In genomic region chr6:84589742-84590686, GRCm38 (mm10) we compare ENCODE assay signal across 9 mouse cellular contexts. TPM values are rescaled to one million over a fixed set of nuclear protein-coding genes. Genes with fewer than 3 reads are reported as not detected.
DNase-seq lines count a peak whose midpoint lies in the region; ATAC-seq and TF ChIP-seq lines count a peak whose summit lies in the region.
"Had no signal": no experiment of that assay in that cellular context is flagged by ENCODE, and none has a peak within 500 bp of the region (broad histone marks: within the 10 kb centered on the region; RNA-seq: fewer than 3 reads in every experiment).

No protein-coding gene starts in this region.

- no peaks in the 10 kb centered on the region for H3K36me3 ChIP-seq in heart, embryonic 12.5 days
- H3K36me3 ChIP-seq in kidney, embryonic 16.5 days (ENCODE audit: insufficient read depth, low read length): no peaks in the 10 kb centered on the region
- H3K36me3 ChIP-seq in liver, adult 2 months (ENCODE audit: control insufficient read depth, insufficient read depth, low read length): no peaks in the 10 kb centered on the region
- H3K36me3 ChIP-seq in stomach, embryonic 16.5 days (ENCODE audit: control insufficient read depth, insufficient read depth, low read length): no peaks in the 10 kb centered on the region

- H3K4me1 ChIP-seq in heart, embryonic 12.5 days (replicated peaks): peaks cover 64% of the 10 kb centered on the region
- peaks cover 45% of the 10 kb centered on the region for H3K4me1 ChIP-seq in kidney, embryonic 16.5 days (ENCODE audit: insufficient read depth, low read length)
- no peaks in the 10 kb centered on the region for H3K4me1 ChIP-seq in liver, adult 2 months (ENCODE audit: control insufficient read depth, insufficient read depth, low read length)
- H3K4me1 ChIP-seq in stomach, embryonic 16.5 days (ENCODE audit: control insufficient read depth, insufficient read depth, low read length): peaks cover 43% of the 10 kb centered on the region

- peaks cover 64% of the 10 kb centered on the region for H3K27me3 ChIP-seq in heart, embryonic 12.5 days (replicated peaks)
- H3K27me3 ChIP-seq in kidney, embryonic 16.5 days (ENCODE audit: insufficient read depth, low read length): peaks cover 76% of the 10 kb centered on the region
- peaks cover 13% of the 10 kb centered on the region for H3K27me3 ChIP-seq in liver, adult 2 months (ENCODE audit: control insufficient read depth, insufficient read depth, low read length)
- peaks cover 45% of the 10 kb centered on the region for H3K27me3 ChIP-seq in stomach, embryonic 16.5 days (ENCODE audit: control insufficient read depth, insufficient read depth, low read length)

- no peak for TF ChIP-seq POLR2A in liver, adult 2 months (IDR thresholded peaks at IDR 0.05; ENCODE audit: extremely low read depth, insufficient read depth, low read length)

- no peaks in the 10 kb centered on the region for H3K79me2 ChIP-seq in liver, adult 2 months (ENCODE audit: control insufficient read depth, insufficient read depth, low read length)

- H3K27ac ChIP-seq in heart, embryonic 12.5 days (ENCODE audit: poor library complexity, severe bottlenecking): no peak overlapping the region
- no peak overlapping the region for H3K27ac ChIP-seq in kidney, embryonic 16.5 days (ENCODE audit: low read length)
- H3K27ac ChIP-seq in liver, adult 2 months (replicated peaks; ENCODE audit: insufficient read depth, low read depth, low read length): no peak overlapping the region
- H3K27ac ChIP-seq in stomach, embryonic 16.5 days (ENCODE audit: low read length): no peak overlapping the region
- H3K27ac ChIP-seq: macrophage had no signal

- WGBS in heart, embryonic 12.5 days: 4% methylated on average over 39 of the region's 39 CpGs
- WGBS in kidney, embryonic 16.5 days: 3% methylated on average over 39 of the region's 39 CpGs
- 6% methylated on average over 39 of the region's 39 CpGs for WGBS in liver, adult 2 months
- 3% methylated on average over 39 of the region's 39 CpGs for WGBS in stomach, embryonic 16.5 days

- no peaks in the 10 kb centered on the region for H3K9me3 ChIP-seq in heart, embryonic 12.5 days (replicated peaks)
- H3K9me3 ChIP-seq in kidney, embryonic 16.5 days (ENCODE audit: low read length): no peaks in the 10 kb centered on the region
- H3K9me3 ChIP-seq in stomach, embryonic 16.5 days (replicated peaks; ENCODE audit: control insufficient read depth, low read length): no peaks in the 10 kb centered on the region

- ATAC-seq in CD4-positive, CD25-positive, alpha-beta regulatory T cell, adult 4 months: peak; percentile 65
- ATAC-seq in erythroid progenitor cell, adult 5-6 weeks (replicated peaks; ENCODE audit: low FRiP score, poor library complexity, severe bottlenecking): peak; percentile 51; the same call in 1 of the 2 replicates
- 0 out of 2 replicates have a peak, but pooled peaks have one; percentile 49 for ATAC-seq in heart, embryonic 12.5 days (ENCODE audit: insufficient number of reproducible peaks, low FRiP score)
- ATAC-seq in kidney, embryonic 16.5 days (ENCODE audit: low FRiP score, low TSS enrichment): peak; percentile 79
- peak; percentile 59; the same call in 1 of the 2 replicates for ATAC-seq in stomach, embryonic 16.5 days (ENCODE audit: insufficient read depth, low FRiP score)

- peak overlapping the region; percentile 58; the same call in 1 of the 2 replicates for H3K4me3 ChIP-seq in heart, embryonic 12.5 days
- peak overlapping the region; percentile 4; the same call in 1 of the 2 replicates for H3K4me3 ChIP-seq in kidney, embryonic 16.5 days (ENCODE audit: low read length)
- H3K4me3 ChIP-seq in liver, adult 2 months (ENCODE audit: insufficient read depth, low read depth, low read length): no peak overlapping the region
- peak overlapping the region; percentile 19 for H3K4me3 ChIP-seq in stomach, embryonic 16.5 days (replicated peaks; ENCODE audit: low read length)

- 0 out of 2 replicates have a peak overlapping the region, but pooled peaks have one; percentile 23 for H3K9ac ChIP-seq in heart, embryonic 12.5 days
- no peak overlapping the region for H3K9ac ChIP-seq in kidney, embryonic 16.5 days (replicated peaks; ENCODE audit: low read length)
- H3K9ac ChIP-seq in liver, adult 2 months (ENCODE audit: low read depth, low read length): no peak overlapping the region
- H3K9ac ChIP-seq in stomach, embryonic 16.5 days (ENCODE audit: low read length): no peak overlapping the region

- peak overlapping the region; percentile 93 for H3K4me2 ChIP-seq in heart, embryonic 12.5 days
- H3K4me2 ChIP-seq in kidney, embryonic 16.5 days (replicated peaks; ENCODE audit: low read depth, low read length): peak overlapping the region; percentile 82
- peak overlapping the region; percentile 46 for H3K4me2 ChIP-seq in stomach, embryonic 16.5 days (ENCODE audit: low read depth, low read length)

- peak; percentile 43 for DNase-seq in brain, embryonic 18.5 days (ENCODE audit: low read depth, low spot score)
- peak; percentile 49 for DNase-seq in liver, adult 2 months (ENCODE audit: extremely low read depth, low read depth, low spot score)
- DNase-seq in neural tube, embryonic 10.5 days (ENCODE audit: extremely low spot score, low spot score): peak; percentile 89

- peak; percentile 88 for TF ChIP-seq CTCF in liver, adult 2 months (IDR thresholded peaks at IDR 0.05; ENCODE audit: low read depth, low read length)

RNA-seq across cellular contexts. Expression of gene Cyp26b1, which starts 3.7 kb away (rescaled TPM):
- polyA plus RNA-seq in CD4-positive, CD25-positive, alpha-beta regulatory T cell, adult 4 months (2017; shearing (Covaris generic)): 1 to 10 TPM in 1 of 2 experiments, under 1 TPM in 1; 0.63 to 1.2 TPM
- total RNA-seq in erythroid progenitor cell, adult 5-6 weeks (2015; ENCODE audit: low replicate concordance): not detected in 2 replicates
- total RNA-seq in erythroid progenitor cell, adult 5-6 weeks (2017; ENCODE audit: low replicate concordance): not detected in 2 replicates
- 2.9 and 3.8 TPM in 2 replicates for polyA plus RNA-seq in heart, embryonic 12.5 days (2016; fragmentation: Nextera tagmentation; extraction: Ambion mirVana)
- polyA plus RNA-seq in kidney, embryonic 16.5 days (2015; fragmentation: Nextera tagmentation; extraction: Ambion mirVana): 4.7 and 5.3 TPM in 2 replicates
- 0.18 and 1.0 TPM in 2 replicates for total RNA-seq in liver, adult 2 months (2014; rRNA removed)
- 0.22 and 7.5 TPM in 2 replicates for polyA plus RNA-seq in liver, adult 2 months (2012; rRNA removed)
- 1.6 and 1.7 TPM in 2 replicates for polyA plus RNA-seq in stomach, embryonic 16.5 days (2015; fragmentation: Nextera tagmentation; extraction: Ambion mirVana)
